Comparison of ENCODE assay signal across 4 mouse cellular contexts in the genomic region with DNA sequence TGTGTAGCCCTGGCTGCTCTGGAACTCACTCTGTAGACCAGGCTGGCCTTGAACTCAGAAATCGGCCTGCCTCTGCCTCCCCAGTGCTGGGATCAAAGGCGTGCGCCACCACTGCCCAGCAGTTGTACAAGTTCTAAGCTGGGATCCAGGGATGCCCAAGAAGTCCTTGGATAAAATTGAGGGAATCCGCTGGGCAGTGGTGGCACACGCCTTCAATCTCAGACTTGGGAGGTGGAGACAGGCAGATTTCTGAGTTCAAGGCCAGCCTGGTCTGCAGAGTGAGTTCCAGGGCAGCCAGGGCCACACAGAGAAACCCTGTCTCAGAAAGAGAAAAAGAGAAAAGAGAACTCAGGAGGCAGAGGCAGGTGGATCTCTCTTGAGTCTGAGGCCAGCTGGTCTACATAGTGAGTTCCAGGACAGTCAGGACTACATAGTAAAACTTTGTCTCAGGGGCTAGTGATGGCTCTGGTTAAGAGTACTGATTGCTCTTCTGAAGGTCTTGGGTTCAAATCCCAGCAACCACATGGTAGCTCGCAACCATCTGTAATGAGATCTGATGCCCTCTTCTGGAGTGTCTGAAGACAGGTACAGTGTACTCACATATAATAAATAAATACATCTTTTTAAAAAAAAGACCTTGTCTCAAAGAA. TPM values are rescaled to one million over a fixed set of nuclear protein-coding genes. Genes with fewer than 3 reads are reported as not detected.
DNase-seq lines count a peak whose midpoint lies in the region; TF ChIP-seq lines count a peak whose summit lies in the region.
"Not testable (repeated sequence)": the region's sequence is repeated elsewhere in the genome, so short reads cannot be mapped to it uniquely, and the experiment has no call there.

No protein-coding gene starts in this region.

- not testable (repeated sequence) for TF ChIP-seq RAD21 in CH12.LX (IDR thresholded peaks at IDR 0.05; ENCODE audit: low read depth, low read length)

- not testable (repeated sequence) for H3K4me2 ChIP-seq in CH12.LX (ENCODE audit: insufficient read depth, low read depth, poor library complexity, severe bottlenecking)

- not testable (repeated sequence) for H3K27me3 ChIP-seq in CH12.LX (replicated peaks)

- H3K36me3 ChIP-seq in CH12.LX (replicated peaks in 1 of 2; ENCODE audit: control insufficient read depth in 1 of 2, insufficient read depth in 1 of 2, low read length in 1 of 2) = peaks cover 64 to 82% of the 10 kb centered on the region in 2 experiments

- DNase-seq in 3T3-L1 (ENCODE audit: low read depth, low spot score) (peak; percentile 96), adipocyte (ENCODE audit: low spot score) (peak; percentile 98)
- not testable (repeated sequence) for DNase-seq in CH12.LX (ENCODE audit: extremely low read depth)
- peak; percentile 61 for DNase-seq in heart, adult 11 months

- not testable (repeated sequence) for H3K9me3 ChIP-seq in CH12.LX (replicated peaks; ENCODE audit: low read length)

- in situ Hi-C loops in CH12.LX (cut with MboI; ENCODE audit: low pct_ligation_motif_present, low pct_unique_long_range_greater_than_20kb, low sequenced_read_pairs) = not testable (repeated sequence)

- not testable (repeated sequence) for TF ChIP-seq CTCF in CH12.LX (conservative IDR thresholded peaks at IDR 0.05 in 1 of 2, IDR thresholded peaks at IDR 0.05 in 1 of 2; ENCODE audit: low read depth in 2 of 2, low read length in 2 of 2)

- dilution Hi-C loops in CH12.LX (cut with MboI; ENCODE audit: extremely low pct_ligation_motif_present, extremely low pct_unique_long_range_greater_than_20kb, low sequenced_read_pairs) = not testable (repeated sequence)

- not testable (repeated sequence) for TF ChIP-seq EP300 in CH12.LX (IDR thresholded peaks at IDR 0.05; ENCODE audit: low read length)

- H3K9ac ChIP-seq in CH12.LX (ENCODE audit: insufficient read depth, low read depth) = not testable (repeated sequence)

- H3K4me3 ChIP-seq in CH12.LX (replicated peaks in 1 of 3; ENCODE audit: low read depth in 2 of 3, low read length in 2 of 3, poor library complexity in 1 of 3) = not testable (repeated sequence)

- H3K27ac ChIP-seq in CH12.LX (ENCODE audit: insufficient read depth, low read depth) = not testable (repeated sequence)

- not testable (repeated sequence) for TF ChIP-seq POLR2A in CH12.LX (IDR thresholded peaks at IDR 0.05; ENCODE audit: low read depth, low read length)

- H3K79me2 ChIP-seq in CH12.LX (replicated peaks; ENCODE audit: control insufficient read depth, extremely low read depth, insufficient read depth, poor library complexity, severe bottlenecking) = peaks cover 88% of the 10 kb centered on the region

- peaks cover 7 to 18% of the 10 kb centered on the region in 2 experiments for H3K4me1 ChIP-seq in CH12.LX (ENCODE audit: control insufficient read depth in 1 of 2, insufficient read depth in 2 of 2)

TF ChIP-seq in CH12.LX, 34 proteins besides CTCF, POLR2A, EP300 and RAD21:
- 0 out of 2 replicates have a peak, but pooled peaks have one; percentile 17 for TF ChIP-seq ZMIZ1 (IDR thresholded peaks at IDR 0.05; ENCODE audit: low read depth, low read length)
TF ChIP-seq in CH12.LX: peak in this region for 1; not testable (repeated sequence) for 33.

RNA-seq across cellular contexts. Expression of a gene that starts 6.1 kb away (rescaled TPM):
- total RNA-seq in CH12.LX (2012; rRNA removed) (136 and 166 TPM in 2 replicates), CH12.LX (2014; rRNA removed) (104 and 112 TPM in 2 replicates)
- polyA plus RNA-seq in CH12.LX (2012; ENCODE audit: insufficient read length, low read depth) = 74.9 and 79.8 TPM in 2 replicates

RNA-seq across cellular contexts. Expression of a gene that starts 41.7 kb away (rescaled TPM):
- 5.0 and 6.4 TPM in 2 replicates for total RNA-seq in CH12.LX (2012; rRNA removed)
- total RNA-seq in CH12.LX (2014; rRNA removed) = 1.4 and 2.2 TPM in 2 replicates
- polyA plus RNA-seq in CH12.LX (2012; ENCODE audit: insufficient read length, low read depth) = 9.7 and 9.8 TPM in 2 replicates
